Mouse (Mus musculus) MEL (cell line): ENCODE results near the gene Nup214.

Experiments used
- CHD1 ChIP-seq: IDR thresholded peaks from 2 replicates; pipeline ENCODE4 v1.6.1; 2012; ENCODE audit warnings: low read depth, mild to moderate bottlenecking, inconsistent platforms, low read length, improper control_type of control experiment
- CTCF ChIP-seq, 3 experiments: IDR thresholded peaks in 2 of 3; conservative IDR thresholded peaks in 1 of 3; 2 replicates each; pipeline ENCODE4 v1.5.1; 2011 to 2012; ENCODE audit warnings: low read length in 3 of 3, low read depth in 2 of 3, mild to moderate bottlenecking in 2 of 3, improper control_type of control experiment in 1 of 3, inconsistent platforms in 1 of 3, mixed read lengths in 1 of 3, moderate library complexity in 1 of 3; ENCODE audit not compliant: control insufficient read depth in 1 of 3, insufficient read depth in 1 of 3, poor library complexity in 1 of 3, severe bottlenecking in 1 of 3
- E2F4 ChIP-seq: IDR thresholded peaks from 2 replicates; pipeline ENCODE4 v1.6.1; 2011; ENCODE audit warnings: low read depth, low read length, improper control_type of control experiment, borderline replicate concordance
- EP300 ChIP-seq, 2 experiments: IDR thresholded peaks; 2 replicates each; pipeline ENCODE4 v1.6.1; 2011; ENCODE audit warnings: improper control_type of control experiment in 2 of 2, low read length in 2 of 2, low read depth in 1 of 2, mild to moderate bottlenecking in 1 of 2
- ETS1 ChIP-seq: IDR thresholded peaks from 2 replicates; pipeline ENCODE4 v1.6.1; 2012; ENCODE audit warnings: low read depth, mild to moderate bottlenecking, inconsistent platforms, low read length, improper control_type of control experiment, moderate library complexity
- KAT2A ChIP-seq: conservative IDR thresholded peaks from 2 replicates; pipeline ENCODE4 v1.6.1; 2012; ENCODE audit warnings: low read depth, low read length, improper control_type of control experiment, inconsistent platforms
- POLR2A ChIP-seq, 2 experiments: IDR thresholded peaks; 2 replicates each; pipeline ENCODE4 v1.6.1; 2011 to 2012; ENCODE audit warnings: low read length in 2 of 2, mild to moderate bottlenecking in 2 of 2, control low read depth in 1 of 2, improper control_type of control experiment in 1 of 2, low read depth in 1 of 2, moderate library complexity in 1 of 2; ENCODE audit not compliant: control insufficient read depth in 1 of 2, insufficient read depth in 1 of 2, poor library complexity in 1 of 2
- RCOR1 ChIP-seq: IDR thresholded peaks from 2 replicates; pipeline ENCODE4 v1.6.1; 2012; ENCODE audit warnings: low read depth, mild to moderate bottlenecking, inconsistent platforms, low read length, improper control_type of control experiment
- TAL1 ChIP-seq: IDR thresholded peaks from 2 replicates; pipeline ENCODE4 v1.6.1; 2012; ENCODE audit warnings: mild to moderate bottlenecking, inconsistent platforms, low read length, moderate library complexity, mixed read lengths
- TCF12 ChIP-seq: IDR thresholded peaks from 2 replicates; pipeline ENCODE4 v1.6.1; 2014; ENCODE audit warnings: low read depth, mild to moderate bottlenecking, inconsistent platforms, low read length, improper control_type of control experiment, moderate library complexity

DNA sequence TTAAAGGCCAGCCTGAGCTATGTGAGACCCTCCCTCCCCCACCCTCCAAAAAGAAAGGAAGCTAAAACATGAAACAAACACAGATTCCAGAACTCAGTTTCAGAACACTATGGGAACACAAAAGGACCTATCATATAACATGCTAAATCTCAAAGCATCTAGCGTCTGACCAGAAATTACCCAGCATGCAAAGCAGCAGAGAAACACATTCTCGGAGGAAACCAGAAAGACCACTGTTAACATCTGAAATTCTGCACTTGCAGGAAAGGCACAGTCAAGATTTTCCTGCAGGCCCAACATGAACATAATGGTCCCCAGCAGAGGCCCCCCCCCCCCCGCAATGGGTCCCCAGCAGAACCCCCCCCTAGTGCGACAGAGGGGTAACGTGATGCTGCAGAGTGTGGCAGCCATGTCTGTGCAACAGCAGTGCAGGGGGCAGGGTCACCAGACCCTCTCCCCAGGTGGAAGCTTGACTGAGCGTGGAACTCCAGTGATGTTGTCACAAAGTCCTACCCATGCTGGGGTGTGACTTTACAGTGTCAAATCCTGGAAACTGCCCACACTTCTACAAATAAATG is 86.1 kb downstream of the Nup214 start:
- TF ChIP-seq CTCF (IDR thresholded peaks at IDR 0.05 in 2 of 3, conservative IDR thresholded peaks at IDR 0.05 in 1 of 3; ENCODE audit: control insufficient read depth in 1 of 3, insufficient read depth in 1 of 3, low read depth in 2 of 3, low read length in 3 of 3, poor library complexity in 1 of 3, severe bottlenecking in 1 of 3) (no peak), CHD1 (no peak), EP300 (IDR thresholded peaks at IDR 0.05; ENCODE audit: low read depth in 1 of 2, low read length in 2 of 2) (no peak), RCOR1 (no peak), E2F4 (no peak), POLR2A (IDR thresholded peaks at IDR 0.05; ENCODE audit: control insufficient read depth in 1 of 2, insufficient read depth in 1 of 2, low read depth in 1 of 2, low read length in 2 of 2, poor library complexity in 1 of 2) (no peak), TAL1 (no peak), KAT2A (no peak), ETS1 (no peak), TCF12 (no peak)
